Mouse (Mus musculus): ENCODE data around the gene Gm11032. TPM values are rescaled to one million over a fixed set of nuclear protein-coding genes. Genes with fewer than 3 reads are reported as not detected.

The Gm11032 gene
- polyA plus RNA-seq, 1 experiment, result not detected

DNA sequence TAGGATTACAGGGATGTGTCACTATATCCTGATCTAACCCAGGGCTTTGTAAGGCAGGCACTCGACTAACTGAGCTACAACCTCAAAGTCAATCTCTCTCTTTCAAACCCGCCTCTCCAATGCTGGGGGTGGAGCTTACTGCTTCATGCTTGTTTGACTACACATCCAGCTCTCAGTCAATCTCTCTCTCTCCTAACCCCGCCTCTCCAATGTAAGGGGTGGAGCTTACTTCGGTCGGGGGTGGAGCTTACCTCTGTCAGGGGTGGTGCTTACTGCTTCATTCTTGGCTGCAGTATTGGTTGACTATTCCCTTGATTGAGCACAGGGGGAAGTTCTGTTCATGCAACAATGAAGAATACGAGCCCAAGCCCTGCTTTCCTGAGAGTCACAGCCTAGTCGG, 14.5 kb upstream of the Gm11032 start:
- Histone ChIP-seq H3K27ac (replicated peaks; ENCODE audit: low read depth, low read length) (no peak overlapping the region), H3K4me1 (ENCODE audit: control insufficient read depth, insufficient read depth, insufficient read length, low read length) (no peaks in the 10 kb centered on the region), H3K4me3 (ENCODE audit: insufficient read depth, low read depth, low read length) (no peak overlapping the region)

DNA sequence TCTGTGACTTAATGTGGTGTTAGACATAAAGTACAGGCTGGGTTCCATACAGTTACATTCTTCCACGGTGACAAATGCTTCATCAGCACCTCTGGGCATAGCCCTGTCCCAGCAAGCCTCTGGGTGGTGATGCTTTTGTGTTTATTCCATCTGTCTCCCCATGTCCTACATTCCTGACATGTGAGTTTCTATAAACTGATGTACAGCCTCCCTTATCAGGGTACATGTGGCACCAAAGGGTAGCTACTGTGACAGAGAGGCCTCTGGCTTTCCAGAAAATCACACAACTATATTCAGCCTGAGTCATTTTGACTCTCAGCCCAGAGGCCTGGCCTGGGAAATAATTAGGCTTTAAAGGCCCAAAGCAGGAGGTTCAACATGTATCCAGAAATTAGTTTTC, 13.3 kb upstream of the Gm11032 start:
- H3K4me3 ChIP-seq (ENCODE audit: insufficient read depth, low read depth, low read length), result no peak overlapping the region
- H3K4me1 ChIP-seq (ENCODE audit: control insufficient read depth, insufficient read depth, insufficient read length, low read length), result no peaks in the 10 kb centered on the region
- H3K27ac ChIP-seq (replicated peaks; ENCODE audit: low read depth, low read length), result no peak overlapping the region

DNA sequence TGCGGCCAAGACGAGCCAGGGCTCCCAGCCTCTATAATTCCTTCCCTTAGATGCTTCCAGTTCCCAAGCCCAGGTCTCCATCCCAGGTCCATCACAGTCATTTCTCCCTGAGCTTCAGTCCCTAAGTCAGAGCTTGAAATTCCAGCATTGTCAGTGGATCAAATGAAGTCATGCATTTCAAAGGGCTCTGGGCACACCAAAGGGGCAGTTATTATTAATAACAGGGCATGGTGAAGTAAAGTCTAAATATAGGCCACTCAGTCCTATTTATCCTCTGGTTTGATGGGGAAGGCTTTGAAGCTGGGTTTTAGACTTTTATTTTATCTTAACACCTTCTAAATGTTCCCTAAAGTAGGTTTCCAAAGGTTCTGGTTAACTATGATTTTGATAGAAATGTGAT, 8.0 kb upstream of the Gm11032 start:
- Histone ChIP-seq H3K27ac (replicated peaks; ENCODE audit: low read depth, low read length) (no peak overlapping the region), H3K4me3 (ENCODE audit: insufficient read depth, low read depth, low read length) (no peak overlapping the region), H3K4me1 (ENCODE audit: control insufficient read depth, insufficient read depth, insufficient read length, low read length) (no peaks in the 10 kb centered on the region)

DNA sequence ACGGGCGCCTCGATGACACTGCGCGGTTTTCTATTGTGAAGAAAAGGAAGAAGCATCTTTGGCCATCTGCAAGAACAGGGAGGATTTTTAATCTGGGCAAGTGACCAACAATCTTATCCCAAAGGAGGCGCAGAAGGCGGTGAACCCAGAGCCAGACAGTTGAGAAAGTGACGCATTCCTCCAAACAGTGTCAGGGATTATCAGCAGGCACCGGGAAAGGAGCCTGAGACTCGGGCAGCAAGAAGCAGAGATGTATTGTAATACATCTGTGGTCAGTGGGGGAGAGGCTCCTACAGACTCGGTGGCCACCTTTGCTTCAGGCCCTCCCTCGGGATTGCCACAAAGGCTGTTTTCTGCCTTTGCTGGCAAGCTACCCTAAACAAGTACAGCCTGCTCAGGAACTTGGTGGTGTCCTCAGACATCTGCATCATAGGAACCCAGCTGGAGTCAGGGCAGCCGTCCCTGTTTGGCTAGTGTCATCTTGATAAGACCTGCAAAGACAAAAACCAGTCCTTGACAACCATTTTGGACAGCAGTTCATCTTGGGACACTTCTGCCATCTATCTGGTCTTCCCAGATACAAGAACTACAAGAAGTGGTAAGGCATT, 738 bp downstream of the Gm11032 start:
- no peak overlapping the region for H3K27ac ChIP-seq (replicated peaks; ENCODE audit: low read depth, low read length)

DNA sequence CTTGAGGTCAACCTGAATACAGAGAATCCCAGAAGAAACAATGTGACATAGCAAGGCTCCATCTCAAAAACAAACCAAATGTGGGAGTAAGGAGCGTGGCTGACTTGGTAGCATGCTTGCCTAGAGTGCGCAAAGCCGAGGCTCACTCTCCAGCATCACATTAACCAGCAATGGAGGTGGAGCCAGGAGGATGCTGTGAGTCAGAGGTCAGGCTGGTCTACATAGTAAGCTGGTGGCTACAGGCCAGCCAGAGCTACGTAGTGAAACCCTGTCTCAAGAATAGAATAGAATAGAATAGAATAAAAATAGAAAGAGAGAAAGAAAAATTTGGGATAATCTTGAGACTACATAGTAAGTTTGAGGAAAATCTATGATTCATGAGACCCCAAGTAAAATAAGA, 2.0 kb downstream of the Gm11032 start:
- Histone ChIP-seq H3K27ac (replicated peaks; ENCODE audit: low read depth, low read length) (no peak overlapping the region), H3K4me1 (ENCODE audit: control insufficient read depth, insufficient read depth, insufficient read length, low read length) (no peaks in the 10 kb centered on the region), H3K4me3 (ENCODE audit: insufficient read depth, low read depth, low read length) (no peak overlapping the region)

More for the DNA sequence above, 738 bp downstream of the Gm11032 start:
- Histone ChIP-seq H3K4me1 (ENCODE audit: control insufficient read depth, insufficient read depth, insufficient read length, low read length) (no peaks in the 10 kb centered on the region), H3K4me3 (ENCODE audit: insufficient read depth, low read depth, low read length) (no peak overlapping the region)

DNA sequence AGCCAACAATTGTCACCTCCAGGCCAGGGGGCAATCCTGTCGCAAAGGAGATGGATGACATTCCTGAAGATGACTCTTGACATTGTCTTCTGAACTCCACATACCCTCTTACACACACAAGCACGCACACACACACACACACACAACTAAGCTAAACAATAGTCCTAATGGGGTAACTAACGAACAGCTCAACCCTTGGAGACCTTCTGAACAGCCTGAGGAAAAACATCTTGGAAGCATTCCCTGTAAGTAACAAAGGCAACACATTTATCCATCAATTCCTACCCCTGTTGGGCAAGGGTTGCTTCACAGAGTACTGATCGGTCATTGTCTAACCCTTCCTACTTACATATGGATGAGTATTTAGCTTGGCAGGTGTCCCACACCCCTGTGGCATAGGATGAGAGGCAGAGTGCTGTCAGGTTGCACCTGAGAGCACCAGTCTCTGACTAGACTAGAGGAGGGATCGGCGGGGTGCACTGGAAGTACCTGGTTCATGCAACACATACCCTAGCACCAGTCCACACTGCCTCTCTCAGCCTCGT, 2.6 kb downstream of the Gm11032 start:
- Histone ChIP-seq H3K4me3 (ENCODE audit: insufficient read depth, low read depth, low read length) (no peak overlapping the region), H3K27ac (replicated peaks; ENCODE audit: low read depth, low read length) (no peak overlapping the region), H3K4me1 (ENCODE audit: control insufficient read depth, insufficient read depth, insufficient read length, low read length) (no peaks in the 10 kb centered on the region)

DNA sequence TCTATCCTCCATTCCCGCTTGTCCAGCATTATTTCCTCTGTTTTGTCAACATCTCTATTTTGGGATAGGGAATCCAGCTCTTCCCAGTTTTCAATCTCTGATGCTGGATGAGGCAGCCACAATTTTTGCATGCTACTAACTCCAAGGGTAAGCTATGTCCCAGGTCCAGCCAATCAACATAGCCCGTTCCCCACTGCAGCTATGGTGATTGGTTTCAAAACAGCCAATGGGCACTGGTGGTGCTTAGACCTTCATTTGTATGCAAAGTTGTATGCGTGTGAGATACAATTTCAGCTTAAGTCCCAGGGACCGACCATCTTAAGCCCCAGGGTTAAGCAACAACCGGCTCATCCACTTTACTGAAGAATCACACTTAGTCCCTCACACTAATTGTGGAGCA, 3.1 kb downstream of the Gm11032 start:
- Histone ChIP-seq H3K4me3 (ENCODE audit: insufficient read depth, low read depth, low read length) (no peak overlapping the region), H3K27ac (replicated peaks; ENCODE audit: low read depth, low read length) (no peak overlapping the region), H3K4me1 (ENCODE audit: control insufficient read depth, insufficient read depth, insufficient read length, low read length) (no peaks in the 10 kb centered on the region)

DNA sequence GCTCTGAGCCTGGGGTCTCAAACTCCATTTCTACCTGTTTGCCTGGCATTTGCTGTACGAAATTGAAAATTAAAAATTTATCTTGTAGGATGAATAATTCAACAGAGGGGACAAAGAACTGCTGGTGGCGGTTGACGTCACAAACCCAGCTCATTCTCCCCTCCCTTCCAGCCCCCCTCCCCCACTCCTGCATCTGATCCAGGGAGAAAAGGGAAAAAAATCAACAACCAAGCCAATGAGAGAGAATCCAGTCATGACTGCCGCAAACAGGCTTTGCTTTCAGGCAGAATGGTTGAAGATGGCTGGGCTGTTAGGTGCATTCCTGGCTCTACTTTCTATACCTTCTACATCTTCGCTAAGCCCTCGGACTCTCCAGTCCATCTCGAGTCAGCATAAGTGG, 6.1 kb downstream of the Gm11032 start:
- Histone ChIP-seq H3K27ac (replicated peaks; ENCODE audit: low read depth, low read length) (no peak overlapping the region), H3K4me3 (ENCODE audit: insufficient read depth, low read depth, low read length) (no peak overlapping the region), H3K4me1 (ENCODE audit: control insufficient read depth, insufficient read depth, insufficient read length, low read length) (no peaks in the 10 kb centered on the region)

DNA sequence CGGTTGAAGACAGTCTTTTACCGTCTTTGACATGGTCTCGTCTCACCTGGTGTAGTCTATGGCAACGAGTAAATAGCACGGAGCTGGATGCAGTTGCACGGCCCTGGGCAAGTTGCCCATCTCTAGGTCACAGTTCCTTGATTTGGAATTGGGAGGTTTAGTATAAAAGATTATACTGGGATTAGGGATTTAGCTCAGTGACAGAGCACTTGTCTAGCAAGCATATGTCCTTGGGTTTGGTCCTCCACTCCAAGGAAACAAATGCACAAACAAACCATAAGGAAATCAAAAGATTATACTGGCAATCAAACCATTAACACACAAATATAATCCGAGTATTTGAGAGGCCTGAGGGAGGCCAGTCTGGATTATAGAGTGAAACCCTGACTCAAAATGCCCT, 7.8 kb downstream of the Gm11032 start:
- no peak overlapping the region for H3K27ac ChIP-seq (replicated peaks; ENCODE audit: low read depth, low read length)
- no peak overlapping the region for H3K4me3 ChIP-seq (ENCODE audit: insufficient read depth, low read depth, low read length)
- H3K4me1 ChIP-seq (ENCODE audit: control insufficient read depth, insufficient read depth, insufficient read length, low read length), result no peaks in the 10 kb centered on the region

DNA sequence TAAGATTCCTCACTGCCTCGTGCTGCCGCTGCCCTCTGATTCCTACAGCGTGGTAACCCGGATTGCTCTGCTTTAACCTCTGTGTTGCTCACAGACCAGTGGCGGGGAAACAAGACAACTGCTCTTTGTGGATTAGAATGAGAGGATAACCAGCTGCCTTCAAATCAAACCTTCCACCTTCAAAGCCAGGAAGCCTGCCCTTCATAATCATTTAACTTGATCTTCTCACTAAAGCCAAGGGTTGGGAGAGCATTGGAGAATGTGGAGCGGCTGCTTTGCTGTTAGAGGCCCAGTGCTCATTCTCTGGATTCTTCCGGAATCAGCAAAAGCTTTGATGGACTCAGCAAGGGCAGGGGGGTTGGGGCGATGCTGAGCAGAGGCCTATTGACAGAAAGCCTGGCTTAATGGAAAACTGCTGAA, 10.0 kb downstream of the Gm11032 start:
- no peak overlapping the region for H3K4me3 ChIP-seq (ENCODE audit: insufficient read depth, low read depth, low read length)
- H3K27ac ChIP-seq (replicated peaks; ENCODE audit: low read depth, low read length), result no peak overlapping the region
- no peaks in the 10 kb centered on the region for H3K4me1 ChIP-seq (ENCODE audit: control insufficient read depth, insufficient read depth, insufficient read length, low read length)

DNA sequence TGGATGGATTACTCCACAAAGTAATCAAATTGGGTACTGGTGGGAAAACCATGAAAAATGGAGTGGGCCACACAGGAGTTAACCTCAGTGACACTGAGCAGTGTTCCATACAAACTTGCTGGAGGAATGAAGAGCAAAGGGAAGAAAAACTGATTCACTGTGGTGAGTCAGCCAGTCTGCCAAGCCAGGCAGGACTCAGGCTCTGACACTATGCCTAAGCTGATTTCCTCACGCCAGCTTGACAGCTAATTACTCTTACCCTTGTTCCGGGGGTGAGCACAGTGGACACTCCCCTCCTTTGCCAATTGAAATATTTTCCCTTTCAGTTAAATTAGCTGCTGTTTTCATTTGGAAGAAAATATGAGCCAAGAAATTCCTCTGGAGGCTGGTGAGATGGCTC, 13.6 kb downstream of the Gm11032 start:
- Histone ChIP-seq H3K27ac (replicated peaks; ENCODE audit: low read depth, low read length) (no peak overlapping the region), H3K4me1 (ENCODE audit: control insufficient read depth, insufficient read depth, insufficient read length, low read length) (0 out of 2 replicates have a peak, but pooled peaks cover 3% of the 10 kb centered on the region), H3K4me3 (ENCODE audit: insufficient read depth, low read depth, low read length) (no peak overlapping the region)

DNA sequence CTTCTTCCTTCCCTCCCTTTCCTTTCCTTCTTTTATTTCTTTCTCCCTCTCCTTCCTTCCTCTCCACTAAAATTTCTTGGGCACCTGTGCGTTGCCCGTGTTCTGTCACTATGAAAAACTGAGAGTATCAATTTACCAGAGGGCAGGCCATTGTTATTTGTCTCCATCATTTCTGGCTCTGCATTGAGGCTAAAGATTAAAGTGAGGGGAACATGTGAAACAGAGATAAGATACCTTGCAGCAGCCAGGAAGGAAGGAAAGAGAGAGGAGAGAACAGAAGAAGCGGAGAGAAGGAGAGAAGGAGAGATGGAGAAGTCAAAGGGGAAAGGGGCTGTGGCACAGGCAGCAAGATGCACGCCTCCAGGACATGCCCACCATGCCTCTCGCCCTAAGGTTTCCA, 14.5 kb downstream of the Gm11032 start:
- Histone ChIP-seq H3K4me3 (ENCODE audit: insufficient read depth, low read depth, low read length) (no peak overlapping the region), H3K27ac (replicated peaks; ENCODE audit: low read depth, low read length) (no peak overlapping the region), H3K4me1 (ENCODE audit: control insufficient read depth, insufficient read depth, insufficient read length, low read length) (peaks cover 7% of the 10 kb centered on the region; the same call in 1 of the 2 replicates)

DNA sequence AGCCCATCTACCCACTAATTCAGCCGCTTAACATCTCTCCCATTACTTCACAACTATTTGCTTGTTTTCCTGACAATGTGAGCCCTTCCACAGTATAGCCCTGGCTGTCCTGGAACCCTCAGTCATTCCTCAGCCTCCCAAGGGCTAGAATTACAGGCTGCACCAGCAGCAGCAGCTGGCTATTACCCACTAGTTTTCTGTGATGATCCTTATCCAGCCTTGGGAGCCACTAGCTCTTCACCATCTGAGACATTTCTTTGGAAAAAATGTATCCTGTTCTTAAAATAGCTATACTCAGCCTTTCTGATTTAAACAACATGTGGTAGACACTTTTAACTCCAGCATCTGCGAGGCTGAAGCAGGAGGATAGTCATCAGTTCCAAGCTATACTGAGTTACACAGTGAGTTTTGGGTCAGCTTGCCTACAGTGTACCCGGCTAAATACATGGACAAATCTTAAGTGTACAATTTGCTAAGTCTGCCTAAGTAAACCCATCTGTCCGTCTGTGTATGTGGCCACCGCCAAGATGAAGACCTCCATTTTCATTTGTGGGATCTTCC, 17.0 kb downstream of the Gm11032 start:
- Histone ChIP-seq H3K4me3 (ENCODE audit: insufficient read depth, low read depth, low read length) (peak overlapping the region; percentile 93), H3K27ac (replicated peaks; ENCODE audit: low read depth, low read length) (peak overlapping the region; percentile 83), H3K4me1 (ENCODE audit: control insufficient read depth, insufficient read depth, insufficient read length, low read length) (peaks cover 7% of the 10 kb centered on the region; the same call in 1 of the 2 replicates)

DNA sequence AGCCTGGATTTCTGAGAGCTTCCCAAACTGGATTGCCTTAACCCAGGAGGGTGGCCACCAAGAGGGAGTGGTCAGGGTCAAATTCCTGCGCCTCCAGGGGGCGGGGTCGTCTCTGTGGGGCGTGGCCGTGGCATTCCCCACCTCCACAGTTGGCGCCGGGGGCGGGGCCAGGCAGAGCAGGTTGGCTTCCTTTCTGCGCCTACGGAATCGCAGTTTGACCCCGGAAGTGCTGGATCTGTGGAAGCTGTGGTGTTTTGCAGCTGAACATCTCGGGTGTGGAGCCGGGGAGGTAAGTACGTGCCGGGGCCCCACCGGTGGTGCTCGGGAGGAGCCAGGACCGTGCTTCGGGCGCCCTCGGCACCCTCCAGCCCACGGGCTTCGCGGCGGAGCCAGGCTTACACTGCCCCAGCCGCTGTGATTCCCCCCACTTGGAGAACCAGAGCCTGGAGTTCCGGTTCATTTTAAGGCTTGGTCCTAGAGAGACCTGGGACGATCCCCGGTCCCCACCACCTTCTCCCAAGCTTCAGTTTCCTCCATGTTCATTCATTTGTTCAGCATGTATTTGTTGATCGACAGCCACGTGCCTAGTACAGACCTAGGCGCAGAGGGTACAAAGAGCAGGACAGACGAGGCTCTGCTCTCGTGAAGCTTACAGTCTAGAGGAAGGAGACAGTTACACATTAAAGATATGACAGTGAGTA, 17.8 kb downstream of the Gm11032 start, which contains the start of gene Ascc2:
TSS of gene Ascc2 (plus strand) at position 214 of the 701 bp plus-strand sequence.
- Histone ChIP-seq H3K27ac (replicated peaks; ENCODE audit: low read depth, low read length) (peak within 1 kb of the TSS; percentile 83), H3K4me1 (ENCODE audit: control insufficient read depth, insufficient read depth, insufficient read length, low read length) (peaks cover 7% of the 10 kb centered on the region; the same call in 1 of the 2 replicates), H3K4me3 (ENCODE audit: insufficient read depth, low read depth, low read length) (peak within 1 kb of the TSS; percentile 93)

DNA sequence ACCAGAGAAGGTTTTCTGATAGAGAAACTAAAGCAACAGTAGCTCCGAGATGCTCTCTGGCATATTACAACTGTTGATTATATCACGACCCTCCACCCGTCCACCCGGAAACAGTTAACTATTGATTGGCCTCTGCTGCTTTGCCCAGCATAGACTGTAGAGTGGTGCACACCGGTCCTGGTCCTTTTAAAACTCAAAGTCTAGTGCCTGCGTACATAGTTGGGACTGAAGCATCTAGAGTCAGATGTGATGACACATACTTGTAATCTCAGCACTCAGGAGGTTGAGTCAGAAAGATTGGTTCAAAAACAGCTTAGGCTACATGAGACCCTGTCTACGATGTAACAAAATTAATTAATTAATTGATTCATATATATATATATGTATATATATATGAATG, 18.4 kb downstream of the Gm11032 start:
- Histone ChIP-seq H3K4me1 (ENCODE audit: control insufficient read depth, insufficient read depth, insufficient read length, low read length) (peaks cover 7% of the 10 kb centered on the region; the same call in 1 of the 2 replicates), H3K4me3 (ENCODE audit: insufficient read depth, low read depth, low read length) (peak overlapping the region; percentile 93), H3K27ac (replicated peaks; ENCODE audit: low read depth, low read length) (no peak overlapping the region)

Measured in brown adipose tissue, adult 24 weeks (tissue).